Mouse (Mus musculus): ENCODE measurements at regions not wholly inside any gene's neighbourhood (a gene's known extent, or its start where the extent isn't known, plus 50 kb on each side); places are given as distances from the start of the nearest gene placed in this dataset.

GRCm38 (mm10) chr6:140816359-140816758 is 87.3 kb downstream of the Gm11077 start:
- Histone ChIP-seq H3K27me3 (ENCODE audit: control insufficient read depth in 1 of 2, insufficient read depth in 2 of 2, low read length in 2 of 2) (no peaks in the 10 kb centered on the region), H3K36me3 (ENCODE audit: control insufficient read depth in 1 of 2, insufficient read depth in 2 of 2, low read length in 2 of 2) (no peaks in the 10 kb centered on the region), H3K79me2 (ENCODE audit: control insufficient read depth, insufficient read depth, low read length, poor library complexity) (no peaks in the 10 kb centered on the region), H3K4me1 (ENCODE audit: control insufficient read depth in 1 of 2, insufficient read depth in 2 of 2, low read length in 2 of 2) (no peaks in the 10 kb centered on the region), H3K9ac (ENCODE audit: control insufficient read depth, low read depth, low read length, poor library complexity, severe bottlenecking) (no peak overlapping the region), H3K9me3 (replicated peaks; ENCODE audit: insufficient read depth, low read length) (no peaks in the 10 kb centered on the region), H3K4me3 (ENCODE audit: control insufficient read depth in 1 of 2, insufficient read depth in 1 of 2, low read depth in 2 of 2, low read length in 2 of 2) (no peak overlapping the region), H3K27ac (ENCODE audit: control insufficient read depth, low read depth, low read length) (no peak overlapping the region)
- no peak for DNase-seq (ENCODE audit: low read depth, low spot score)
- TF ChIP-seq MYB (IDR thresholded peaks at IDR 0.05; ENCODE audit: low read depth, low read length) (no peak), TCF12 (IDR thresholded peaks at IDR 0.05; ENCODE audit: low read depth, low read length) (no peak), KAT2A (conservative IDR thresholded peaks at IDR 0.05; ENCODE audit: low read depth, low read length) (no peak), ZMIZ1 (IDR thresholded peaks at IDR 0.05; ENCODE audit: low read depth, low read length) (no peak), USF2 (IDR thresholded peaks at IDR 0.05; ENCODE audit: borderline replicate concordance in 1 of 2, insufficient read depth in 1 of 2, low read depth in 1 of 2, low read length in 2 of 2) (no peak), JUND (IDR thresholded peaks at IDR 0.05; ENCODE audit: low read depth, low read length) (no peak), EP300 (IDR thresholded peaks at IDR 0.05; ENCODE audit: low read depth in 1 of 2, low read length in 2 of 2) (no peak), CHD2 (IDR thresholded peaks at IDR 0.05; ENCODE audit: low read length) (no peak), MAZ (IDR thresholded peaks at IDR 0.05; ENCODE audit: low read depth, low read length) (no peak), CHD1 (IDR thresholded peaks at IDR 0.05; ENCODE audit: low read depth, low read length) (no peak), CTCF (IDR thresholded peaks at IDR 0.05 in 2 of 3, conservative IDR thresholded peaks at IDR 0.05 in 1 of 3; ENCODE audit: control insufficient read depth in 1 of 3, insufficient read depth in 1 of 3, low read depth in 2 of 3, low read length in 3 of 3, poor library complexity in 1 of 3, severe bottlenecking in 1 of 3) (no peak), HCFC1 (IDR thresholded peaks at IDR 0.05; ENCODE audit: low read depth, low read length) (no peak), MAX (IDR thresholded peaks at IDR 0.05; ENCODE audit: low read length) (no peak), ZC3H11A (IDR thresholded peaks at IDR 0.05; ENCODE audit: low read depth, low read length) (no peak), UBTF (IDR thresholded peaks at IDR 0.05; ENCODE audit: borderline replicate concordance, insufficient read depth, low read depth, low read length) (no peak), POLR2AphosphoS2 (IDR thresholded peaks at IDR 0.05; ENCODE audit: low read length) (no peak), USF1 (IDR thresholded peaks at IDR 0.05; ENCODE audit: low read depth, low read length) (no peak)

GRCm38 (mm10) chr6:140816831-140817230 is 87.7 kb downstream of the Gm11077 start:
- H3K36me3 ChIP-seq (ENCODE audit: control insufficient read depth in 1 of 2, insufficient read depth in 2 of 2, low read length in 2 of 2): no peaks in the 10 kb centered on the region
- no peaks in the 10 kb centered on the region for H3K79me2 ChIP-seq (ENCODE audit: control insufficient read depth, insufficient read depth, low read length, poor library complexity)
- no peaks in the 10 kb centered on the region for H3K27me3 ChIP-seq (ENCODE audit: control insufficient read depth in 1 of 2, insufficient read depth in 2 of 2, low read length in 2 of 2)
- H3K27ac ChIP-seq (ENCODE audit: control insufficient read depth, low read depth, low read length): no peak overlapping the region
- no peak overlapping the region for H3K4me3 ChIP-seq (ENCODE audit: control insufficient read depth in 1 of 2, insufficient read depth in 1 of 2, low read depth in 2 of 2, low read length in 2 of 2)
- no peaks in the 10 kb centered on the region for H3K9me3 ChIP-seq (replicated peaks; ENCODE audit: insufficient read depth, low read length)
- no peak for TF ChIP-seq SIN3A (IDR thresholded peaks at IDR 0.05; ENCODE audit: low read length)
- TF ChIP-seq ZNF384 (IDR thresholded peaks at IDR 0.05; ENCODE audit: low read depth, low read length): no peak
- TF ChIP-seq TAL1 (IDR thresholded peaks at IDR 0.05; ENCODE audit: low read length): no peak
- TF ChIP-seq ZKSCAN1 (IDR thresholded peaks at IDR 0.05; ENCODE audit: low read depth, low read length): no peak
- no peak for TF ChIP-seq USF1 (IDR thresholded peaks at IDR 0.05; ENCODE audit: low read depth, low read length)
- no peak for TF ChIP-seq ZC3H11A (IDR thresholded peaks at IDR 0.05; ENCODE audit: low read depth, low read length)
- TF ChIP-seq SMC3 (IDR thresholded peaks at IDR 0.05; ENCODE audit: low read depth, low read length): no peak
- no peak overlapping the region for H3K9ac ChIP-seq (ENCODE audit: control insufficient read depth, low read depth, low read length, poor library complexity, severe bottlenecking)
- H3K4me1 ChIP-seq (ENCODE audit: control insufficient read depth in 1 of 2, insufficient read depth in 2 of 2, low read length in 2 of 2): no peaks in the 10 kb centered on the region
- no peak for DNase-seq (ENCODE audit: low read depth, low spot score)

All from MEL (cell line).